Mouse (Mus musculus) ovary, postnatal 14 days (tissue): ENCODE data around the gene Vcp.

ENCODE experiments used
- DNase-seq: peaks from one replicate; pipeline ENCODE4 v3.0.0; 2022; ENCODE audit warnings: low spot score

Vcp gene

DNA sequence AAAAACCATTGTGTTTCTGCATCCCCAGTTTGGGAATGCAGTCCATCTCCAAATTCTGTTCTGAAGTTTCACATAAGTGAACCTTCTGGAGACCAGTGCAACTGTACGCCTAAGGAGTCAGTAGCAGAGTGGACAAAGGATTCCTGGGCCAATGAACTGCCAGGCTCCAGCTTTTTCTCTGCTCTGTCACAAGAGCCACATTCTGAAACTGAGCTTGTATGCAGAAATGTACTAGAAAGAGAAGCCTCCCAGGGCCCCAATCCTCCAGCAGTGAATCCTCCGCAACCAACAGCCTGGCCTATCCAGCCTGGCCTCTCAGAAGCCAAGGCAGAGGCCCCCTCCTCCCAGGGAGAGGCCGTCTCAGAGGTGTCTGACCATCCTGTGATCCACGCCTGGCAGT lies 27.4 kb downstream of the Vcp start:
- DNase-seq, result no peak

GRCm38 (mm10) chr4:42969304-42969703 lies 31.0 kb downstream of the Vcp start, which contains the start of gene 1700022I11Rik:
Gene 1700022I11Rik, plus strand, starts transcription at chr4:42969604.
- no peak for DNase-seq

DNA sequence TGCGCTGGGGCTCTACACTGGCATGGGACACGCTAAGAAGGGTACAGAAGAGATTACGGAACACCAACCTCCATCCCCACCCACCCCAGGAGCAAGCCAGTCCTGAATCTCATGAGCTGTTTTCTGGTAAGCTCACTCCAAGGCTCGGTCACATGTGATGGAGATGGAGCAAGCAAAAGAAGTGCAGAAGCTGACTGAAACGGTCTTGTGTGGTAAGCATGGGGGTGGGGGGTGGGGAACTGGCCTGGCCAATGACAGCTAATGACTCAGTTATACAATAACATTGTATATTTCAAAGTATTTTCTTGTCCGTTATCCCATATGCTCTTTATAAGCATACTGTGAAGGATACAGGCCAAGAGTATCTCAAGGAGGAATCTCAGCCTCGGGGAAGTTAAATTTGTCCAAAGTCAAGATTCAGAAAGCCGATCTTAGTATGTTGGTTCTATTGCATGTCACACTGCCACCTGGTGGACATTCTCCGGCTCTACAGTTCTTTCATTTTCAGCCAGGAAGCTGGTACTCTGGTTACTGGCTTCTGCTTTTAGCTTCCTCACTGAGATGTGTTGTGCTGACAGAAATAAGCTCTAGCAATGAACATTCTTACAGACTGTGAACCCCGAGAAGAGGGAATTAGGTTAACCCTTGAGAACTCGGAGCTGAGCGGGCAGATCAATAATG lies 35.1 kb downstream of the Vcp start:
- DNase-seq, result no peak

DNA sequence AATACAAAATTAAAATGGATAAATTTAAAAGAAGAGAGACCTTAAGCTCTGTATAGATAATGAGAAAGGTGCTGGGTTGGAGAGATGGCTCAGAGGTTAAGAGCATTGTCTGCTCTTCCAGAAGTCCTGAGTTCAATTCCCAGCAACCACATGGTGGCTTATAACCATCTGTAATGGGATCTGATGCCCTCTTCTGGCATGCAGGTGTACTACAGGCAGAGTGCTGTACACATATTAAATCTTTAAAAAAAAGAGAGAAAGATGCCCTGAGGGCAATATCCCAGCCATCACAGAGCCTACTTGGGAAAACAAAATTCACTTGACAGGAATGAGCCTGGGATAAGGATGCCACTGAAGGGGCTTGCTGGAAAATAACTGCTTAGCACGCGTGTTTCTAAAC lies 36.8 kb downstream of the Vcp start:
- DNase-seq, result no peak

- peak; percentile 32 for DNase-seq
These were observed 38.7 kb downstream of the Vcp start for GRCm38 (mm10) chr4:42961592-42961991.

DNA sequence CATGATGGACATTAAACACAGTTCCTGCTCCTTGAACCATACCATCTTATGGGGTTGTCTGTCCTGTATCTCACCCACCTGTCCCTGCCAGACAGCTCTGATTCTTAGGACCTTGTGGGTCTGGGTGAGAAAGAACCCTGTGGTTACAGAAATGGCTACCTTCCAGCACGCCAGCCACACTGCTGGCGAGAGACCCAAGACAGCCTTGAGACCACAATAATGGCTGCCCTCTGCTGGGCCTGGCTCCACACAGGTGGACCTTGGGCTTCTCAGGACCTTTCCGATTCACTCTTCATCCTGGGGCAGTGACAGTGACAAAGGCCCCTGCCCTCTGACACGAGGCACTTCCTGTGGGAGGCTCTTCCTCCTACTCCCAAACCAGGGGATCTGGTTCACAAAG lies 40.9 kb downstream of the Vcp start:
- no peak for DNase-seq

DNA sequence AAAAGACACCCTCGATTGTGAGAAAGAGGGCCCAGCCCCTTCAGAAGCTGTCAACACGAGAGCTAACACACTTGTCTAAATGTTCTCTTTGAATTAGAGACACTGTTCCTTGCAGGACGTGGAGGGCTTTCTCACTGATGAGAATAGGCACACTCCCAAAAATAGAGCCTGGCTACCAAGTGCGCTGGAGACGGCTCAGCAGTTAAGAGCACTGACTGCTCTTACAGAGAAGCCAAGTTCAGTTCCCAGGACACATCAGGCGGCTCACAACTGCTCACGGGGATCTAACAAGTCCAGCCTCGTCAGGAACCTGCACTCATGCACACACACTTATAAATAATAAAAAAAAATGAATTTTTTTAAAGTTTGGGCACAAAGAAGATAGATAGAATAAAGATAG lies 41.4 kb downstream of the Vcp start:
- DNase-seq, result no peak

- DNase-seq, result no peak
These were observed 42.3 kb downstream of the Vcp start for GRCm38 (mm10) chr4:42957979-42958378.

DNA sequence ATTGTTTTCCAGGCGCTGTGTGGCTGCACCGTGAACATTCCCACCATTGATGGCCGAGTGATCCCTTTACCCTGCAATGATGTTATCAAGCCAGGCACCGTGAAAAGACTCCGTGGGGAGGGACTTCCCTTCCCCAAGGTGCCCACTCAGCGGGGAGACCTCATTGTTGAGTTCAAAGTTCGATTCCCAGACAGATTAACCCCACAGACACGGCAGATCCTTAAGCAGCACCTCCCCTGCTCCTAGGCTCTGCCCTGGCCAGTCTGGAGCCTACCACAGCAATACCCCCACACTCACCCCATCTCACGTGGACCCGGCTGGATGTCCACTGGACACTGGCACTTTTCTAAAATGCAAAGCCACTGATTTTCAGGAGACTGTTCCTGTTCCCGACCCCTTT lies 43.0 kb downstream of the Vcp start:
- no peak for DNase-seq

DNA sequence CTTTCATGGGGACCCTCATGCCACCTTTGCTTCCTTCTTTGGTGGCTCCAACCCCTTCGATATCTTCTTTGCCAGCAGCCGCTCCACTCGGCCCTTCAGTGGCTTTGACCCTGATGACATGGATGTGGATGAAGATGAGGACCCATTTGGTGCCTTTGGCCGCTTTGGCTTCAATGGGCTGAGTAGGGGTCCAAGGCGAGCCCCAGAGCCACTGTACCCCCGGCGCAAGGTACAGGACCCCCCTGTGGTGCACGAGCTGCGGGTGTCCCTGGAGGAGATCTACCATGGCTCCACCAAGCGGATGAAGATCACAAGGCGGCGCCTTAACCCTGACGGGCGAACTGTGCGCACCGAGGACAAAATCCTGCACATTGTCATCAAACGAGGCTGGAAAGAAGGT lies 43.7 kb downstream of the Vcp start:
- no peak for DNase-seq

GRCm38 (mm10) chr4:42955200-42955599 lies 45.1 kb downstream of the Vcp start:
- DNase-seq, result no peak

DNA sequence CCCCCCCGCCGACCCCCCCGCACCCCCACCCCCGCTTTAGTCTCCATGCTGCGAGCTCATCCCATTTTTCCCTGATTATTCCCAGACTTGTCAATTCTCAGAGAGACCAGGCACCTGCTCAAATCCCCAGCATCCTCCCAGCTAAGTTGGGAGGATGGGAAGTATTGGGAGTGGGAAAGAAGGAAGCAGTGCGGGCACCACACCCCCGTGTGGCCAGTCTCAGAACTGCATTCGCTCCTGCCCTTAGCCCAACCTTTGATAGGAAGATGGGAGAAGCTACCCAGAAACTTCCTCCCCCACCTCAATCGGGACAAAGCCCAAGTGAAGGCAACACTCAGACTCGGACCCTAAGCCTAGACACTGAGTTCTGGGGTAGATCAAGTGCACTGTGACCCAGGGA lies 46.0 kb downstream of the Vcp start:
- peak; percentile 69 for DNase-seq

DNA sequence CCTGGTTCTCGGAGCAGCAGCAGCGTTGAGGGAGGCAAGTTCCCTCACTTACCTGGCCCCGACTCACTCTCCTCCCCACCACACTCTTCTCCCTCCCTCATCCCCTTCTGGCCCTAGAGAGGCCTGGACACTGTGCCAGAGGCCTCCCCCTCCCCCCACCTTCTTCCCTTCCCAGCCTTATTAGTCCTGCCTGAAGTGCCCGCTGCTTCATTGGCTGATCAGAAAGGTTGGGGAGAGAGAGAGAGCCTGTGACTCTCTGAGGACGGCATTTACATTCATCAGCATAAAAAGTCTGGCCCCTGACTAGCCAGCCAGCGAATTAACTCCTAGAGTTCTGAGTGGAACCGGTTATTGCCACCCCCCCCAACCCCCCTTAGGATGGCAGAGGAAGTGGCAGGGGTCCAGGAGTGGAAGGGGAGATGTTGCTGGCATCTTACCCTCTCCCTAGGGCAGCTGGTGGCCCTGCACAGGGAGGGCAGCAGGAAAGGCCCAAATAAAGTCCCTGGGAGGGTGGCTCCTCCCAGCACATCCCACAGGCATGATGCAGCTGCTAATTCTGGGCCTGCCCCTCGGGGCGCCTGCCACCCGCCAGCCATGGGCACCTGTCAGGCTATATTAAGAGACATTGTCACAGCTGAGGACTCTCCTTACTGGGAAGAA lies 46.7 kb downstream of the Vcp start:
- DNase-seq, result no peak

GRCm38 (mm10) chr4:42952563-42952962 lies 47.7 kb downstream of the Vcp start:
- no peak for DNase-seq

GRCm38 (mm10) chr4:42951206-42952195 lies 48.8 kb downstream of the Vcp start:
- DNase-seq, result no peak

GRCm38 (mm10) chr4:42950065-42950558 lies 50.2 kb downstream of the Vcp start:
- DNase-seq, result peak; percentile 67

GRCm38 (mm10) chr4:42949676-42950051 lies 50.6 kb downstream of the Vcp start, which contains the start of gene Dnajb5:
Gene Dnajb5, plus strand, starts transcription at chr4:42949814.
- peak; percentile 98 for DNase-seq

GRCm38 (mm10) chr4:42949051-42949675 lies 51.1 kb downstream of the Vcp start:
- DNase-seq, result no peak

- DNase-seq, result no peak
These were observed 51.8 kb downstream of the Vcp start for GRCm38 (mm10) chr4:42948527-42948926.

- DNase-seq, result no peak
These were observed 53.5 kb downstream of the Vcp start for GRCm38 (mm10) chr4:42946733-42947290.

- DNase-seq, result peak; percentile 43
These were observed 54.4 kb downstream of the Vcp start for GRCm38 (mm10) chr4:42945952-42946351.

GRCm38 (mm10) chr4:42945445-42945844 lies 54.9 kb downstream of the Vcp start:
- no peak for DNase-seq
